Mouse (Mus musculus) heart, adult 18-20 months (tissue): ENCODE results near the gene Nutf2. TPM values are rescaled to one million over a fixed set of nuclear protein-coding genes. Genes with fewer than 3 reads are reported as not detected.
"Not testable (repeated sequence)": the region's sequence is repeated elsewhere in the genome, so short reads cannot be mapped to it uniquely, and the experiment has no call there.

Experiments used
- DNase-seq, 2 experiments: peaks; one replicate each; pipeline ENCODE4 v3.0.0; 2021 to 2022; ENCODE audit warnings: mixed read lengths in 1 of 2
- long read RNA-seq, 2 experiments: library from polyadenylated mRNA; stranded (forward); transcript quantifications; one replicate each; pipeline ENCODE4 v2.0.0; 2021
- total RNA-seq, 2 experiments: library from RNA; stranded (reverse); gene quantifications; 2 replicates each; pipeline ENCODE4 v1.2.3; 2021

Nutf2 gene
- total RNA-seq: 10 to 100 TPM; 27.0 to 43.8 TPM
- long read RNA-seq, experiment 1, transcript Nutf2-201 (5 exons, 948 nt): major isoform, 116 of 126 reads
- long read RNA-seq, experiment 1, partial matches to known transcripts: 5 of 126 reads
- long read RNA-seq, experiment 1, other reads (novel, unspliced or antisense): 4 of 126 reads
- long read RNA-seq, experiment 2, transcript Nutf2-201 (5 exons, 948 nt): major isoform, 77 of 82 reads
- long read RNA-seq, experiment 2, partial matches to known transcripts: 3 of 82 reads
- long read RNA-seq, experiment 2, other reads (novel, unspliced or antisense): 2 of 82 reads

GRCm38 (mm10) chr8:105860143-105860981 lies at the start of gene Nutf2:
Gene Nutf2 (plus strand): TSS chr8:105860580.
- DNase-seq: peak; percentile 95 to 99

DNA sequence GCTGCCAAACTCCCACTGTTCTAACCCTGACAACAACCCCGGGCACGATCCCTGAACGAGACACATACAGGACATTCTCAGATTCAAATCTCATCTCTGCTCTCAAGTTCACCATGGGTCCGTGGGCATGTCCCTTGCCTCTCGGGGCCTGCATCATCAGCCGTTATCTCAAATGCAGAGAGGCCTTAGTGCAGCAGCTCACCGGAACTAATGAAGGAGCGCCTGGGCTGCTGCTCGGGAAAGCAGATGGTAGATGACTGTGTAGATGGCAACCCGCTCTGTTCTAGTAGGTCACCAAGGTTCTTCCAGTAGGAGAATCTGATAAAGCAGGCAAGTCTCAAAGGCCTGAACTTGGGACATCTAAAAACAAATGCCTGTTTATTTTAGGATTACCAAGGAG lies 49.3 kb upstream of the Nutf2 start:
- no peak for DNase-seq

DNA sequence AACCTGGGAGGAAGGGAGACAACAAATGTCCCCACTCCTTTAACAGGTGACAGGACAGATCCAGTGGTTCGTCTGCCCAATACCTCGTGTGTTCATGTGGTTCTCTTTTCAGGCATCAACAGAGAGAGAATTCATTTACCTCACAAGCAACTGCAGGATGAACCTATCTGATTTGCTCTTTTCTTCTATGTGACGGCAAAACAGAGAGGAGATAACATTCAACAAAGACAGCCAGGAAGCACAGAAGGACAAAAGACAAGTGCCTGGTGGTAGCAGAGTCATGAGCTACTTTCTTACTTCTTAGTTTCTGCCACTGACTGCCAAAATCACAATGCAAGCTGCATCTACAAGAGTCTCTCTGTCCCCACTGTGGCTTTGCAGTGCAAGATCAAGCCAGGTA lies 48.8 kb upstream of the Nutf2 start:
- no peak for DNase-seq

DNA sequence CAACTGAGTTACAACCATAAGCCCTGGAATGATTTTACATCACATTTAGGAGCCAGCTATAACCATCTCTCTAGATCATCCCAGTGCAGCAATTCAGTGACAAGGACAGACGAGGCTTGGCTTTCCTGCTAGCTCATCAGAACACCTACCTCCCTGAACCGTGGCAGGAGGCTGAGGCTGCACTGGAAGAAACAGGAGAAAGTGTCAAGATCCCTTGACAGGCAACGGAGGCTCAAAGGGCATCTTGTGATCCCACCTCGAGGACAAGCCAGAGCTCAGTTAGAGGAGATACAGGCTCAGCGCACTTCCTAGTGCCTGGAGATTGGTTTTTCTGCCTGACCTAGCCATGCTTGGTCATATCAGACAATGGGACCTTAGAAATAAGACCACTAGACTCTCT lies 47.9 kb upstream of the Nutf2 start:
- no peak for DNase-seq

DNA sequence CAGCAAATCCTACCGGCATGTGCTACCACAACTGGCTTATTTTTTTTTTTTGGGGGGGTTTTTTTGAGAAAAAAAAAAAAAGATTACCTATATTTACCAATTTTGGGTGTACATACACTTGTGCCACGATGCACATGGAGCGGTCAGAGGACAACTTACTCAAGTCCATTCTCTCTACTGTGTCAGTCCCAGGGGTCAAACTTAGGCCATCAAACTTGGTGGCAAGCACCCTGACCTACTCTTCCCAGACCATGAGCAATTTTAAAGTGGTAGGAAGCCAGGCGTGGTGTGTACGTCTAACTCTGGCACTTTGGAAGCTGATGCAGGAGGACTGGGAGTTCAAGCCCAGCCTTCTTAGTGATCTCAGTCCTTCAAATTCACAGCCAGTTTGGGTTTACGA lies 47.1 kb upstream of the Nutf2 start:
- DNase-seq: no peak

DNA sequence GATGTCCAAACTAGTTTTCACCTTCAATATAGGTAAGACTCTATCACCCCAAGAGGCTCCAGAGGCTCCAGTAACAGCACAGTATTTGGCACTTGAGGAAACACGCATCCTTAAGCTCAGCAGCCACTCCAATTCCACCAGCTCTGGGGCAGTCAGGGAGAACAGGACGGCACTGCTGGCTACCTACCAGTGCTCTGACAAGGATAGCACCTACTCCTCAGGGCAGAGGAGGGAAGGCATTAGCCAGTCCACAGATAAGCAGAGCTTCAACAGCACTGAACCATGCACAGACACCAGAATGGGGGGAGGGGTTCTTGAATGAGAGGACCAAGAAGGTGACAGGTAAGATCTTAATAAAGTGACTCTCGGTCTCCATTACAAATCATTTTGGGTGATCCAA lies 40.7 kb upstream of the Nutf2 start:
- no peak for DNase-seq

GRCm38 (mm10) chr8:105820925-105821324 lies 39.5 kb upstream of the Nutf2 start:
- DNase-seq: peak; percentile 51 to 68

- DNase-seq: peak in 1 of 2 experiments; percentile 24
Measured at GRCm38 (mm10) chr8:105825506-105825905, 34.9 kb upstream of the Nutf2 start.

GRCm38 (mm10) chr8:105826379-105826778 lies 34.0 kb upstream of the Nutf2 start:
- no peak for DNase-seq

- DNase-seq: peak; percentile 97 to 99
Measured at GRCm38 (mm10) chr8:105826861-105827848, 33.2 kb upstream of the Nutf2 start, which contains the start of the genes Ranbp10 and Tsnaxip1. Gene Ranbp10 (minus strand): TSS chr8:105827350. Gene Tsnaxip1 (plus strand): TSS chr8:105827731.

DNA sequence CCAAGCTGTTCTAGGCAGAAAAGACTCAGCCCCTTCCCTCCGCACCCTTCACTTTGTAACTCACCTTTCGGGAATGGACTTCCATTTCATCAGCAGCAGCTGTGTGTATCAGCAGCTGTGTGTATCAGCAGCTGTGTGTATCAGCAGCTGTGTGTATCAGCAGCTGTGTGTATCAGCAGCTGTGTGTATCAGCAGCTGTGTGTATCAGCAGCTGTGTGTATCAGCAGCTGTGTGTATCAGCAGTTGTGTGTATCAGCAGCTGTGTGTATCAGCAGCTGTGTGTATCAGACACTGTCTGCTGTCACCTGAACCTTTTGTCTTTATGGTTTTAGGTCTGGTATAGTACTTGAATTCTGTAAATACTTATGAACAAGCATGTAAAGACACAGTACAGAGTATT lies 26.6 kb upstream of the Nutf2 start:
- DNase-seq: not testable (repeated sequence)

- peak; percentile 74 to 88 for DNase-seq
Measured at GRCm38 (mm10) chr8:105835318-105835717, 25.1 kb upstream of the Nutf2 start.

GRCm38 (mm10) chr8:105836991-105837390 lies 23.4 kb upstream of the Nutf2 start:
- no peak for DNase-seq

DNA sequence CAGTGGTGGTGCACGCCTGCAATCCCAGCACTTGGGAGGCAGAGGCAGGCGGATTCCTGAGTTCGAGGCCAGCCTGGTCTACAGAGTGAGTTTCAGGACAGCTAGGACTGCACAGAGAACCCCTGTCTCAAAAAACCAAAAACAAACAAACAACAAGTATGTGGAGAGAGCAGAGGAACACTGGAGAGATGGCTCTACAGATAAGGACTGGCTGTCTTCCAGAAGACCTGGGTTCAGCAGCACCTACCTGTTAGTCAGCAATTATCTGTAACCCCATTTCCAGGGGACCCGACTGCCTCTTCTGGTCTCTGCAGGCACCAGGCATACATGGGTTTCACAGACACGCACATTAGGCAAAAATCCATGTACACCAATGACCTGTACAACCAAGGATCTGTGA lies 21.2 kb upstream of the Nutf2 start:
- DNase-seq: no peak

- peak in 1 of 2 experiments; percentile 46 for DNase-seq
Measured at GRCm38 (mm10) chr8:105846678-105847077, 13.7 kb upstream of the Nutf2 start.

DNA sequence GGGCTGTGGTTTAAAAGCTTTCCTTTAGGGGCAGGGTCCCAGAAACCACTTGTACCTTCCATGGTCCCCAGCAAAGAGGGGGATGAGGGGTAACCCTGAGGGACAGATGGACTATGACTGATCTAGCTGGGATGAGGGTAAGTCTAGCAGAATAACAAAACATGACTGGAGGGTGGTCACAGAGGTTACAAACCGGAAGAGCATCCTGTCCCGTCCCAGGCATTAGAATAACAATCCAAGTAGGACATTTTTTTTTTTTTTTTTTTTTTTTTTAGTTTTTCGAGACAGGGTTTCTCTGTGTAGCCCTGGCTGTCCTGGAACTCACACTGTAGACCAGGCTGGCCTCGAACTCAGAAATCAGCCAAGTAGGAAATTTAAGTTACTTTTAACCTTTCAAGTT lies 10.4 kb upstream of the Nutf2 start:
- DNase-seq: no peak

DNA sequence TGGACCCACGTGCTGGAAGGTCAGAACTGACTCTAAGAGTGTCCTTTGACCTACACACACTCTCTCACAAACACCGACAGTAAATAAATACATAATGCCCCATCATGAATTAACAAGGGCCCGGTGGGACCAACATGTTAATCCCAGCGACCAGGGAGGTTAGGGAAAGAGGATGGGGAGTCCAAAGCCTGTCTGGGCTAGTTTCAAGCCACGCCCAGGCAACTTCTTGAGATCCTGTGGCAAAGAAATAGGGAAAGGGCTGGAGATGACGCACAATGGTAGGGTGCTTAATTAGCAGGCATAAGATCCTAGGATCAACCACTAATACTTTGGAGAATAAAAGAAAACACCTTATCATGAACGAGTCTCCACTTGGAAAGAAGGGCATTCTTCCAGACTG lies 9.8 kb upstream of the Nutf2 start:
- DNase-seq: no peak

DNA sequence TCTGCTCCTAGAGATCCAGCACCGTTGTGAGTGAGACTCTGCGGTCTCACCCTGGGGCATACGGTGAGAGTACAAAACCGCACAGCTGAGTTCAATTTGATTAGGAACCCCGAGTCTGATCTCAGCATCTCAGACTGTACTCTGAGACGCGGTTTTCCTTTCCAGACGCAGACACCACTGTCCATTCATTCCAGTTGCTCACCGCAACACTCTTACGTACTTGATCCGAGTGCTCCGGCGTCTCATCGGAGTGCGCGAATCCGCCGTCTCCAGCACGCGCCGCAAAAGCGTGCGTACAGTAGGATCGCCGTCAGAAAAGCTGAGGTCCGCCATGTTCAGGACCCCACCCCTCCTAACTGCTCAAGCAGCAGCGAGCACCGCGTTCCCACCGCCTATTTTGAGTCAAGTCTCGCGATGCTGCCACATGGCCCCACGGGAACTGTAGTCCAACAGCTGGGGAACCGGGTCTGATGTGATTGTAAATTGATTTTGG lies 8.7 kb upstream of the Nutf2 start:
- peak; percentile 92 to 96 for DNase-seq

- DNase-seq: peak in 1 of 2 experiments; percentile 41
Measured at GRCm38 (mm10) chr8:105852146-105852729, 8.1 kb upstream of the Nutf2 start.

DNA sequence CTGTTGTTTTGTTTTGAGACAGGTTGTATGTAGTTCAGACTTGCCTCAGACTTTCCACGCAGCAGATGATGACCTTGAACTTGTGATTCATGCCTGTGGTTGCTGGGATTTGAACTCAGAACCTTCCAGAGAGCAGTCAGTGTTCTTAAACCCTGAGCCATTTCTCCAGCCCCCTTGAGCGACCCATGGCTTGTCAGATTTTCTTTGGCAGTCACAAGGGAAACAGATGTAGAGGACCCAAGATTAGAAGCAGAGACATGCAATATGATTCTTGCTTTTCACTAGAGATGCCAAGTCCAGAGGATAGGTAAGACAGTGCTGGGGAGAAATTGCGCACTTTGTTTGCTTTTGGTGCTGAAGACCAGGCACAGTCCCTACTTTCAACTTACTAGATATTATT lies 7.2 kb upstream of the Nutf2 start, which contains the start of gene Cenpt:
Gene Cenpt (minus strand): TSS at position 101 of the 400 bp plus-strand sequence.
- DNase-seq: no peak

GRCm38 (mm10) chr8:105854303-105854702 lies 6.1 kb upstream of the Nutf2 start:
- no peak for DNase-seq
